Mouse (Mus musculus) brain, adult 2 months (tissue): ENCODE data around the gene Dcaf8.

ENCODE experiments used
- DNase-seq: peaks from one replicate; pipeline ENCODE4 v3.0.0; 2011; ENCODE audit warnings: low read depth, low spot score

The Dcaf8 gene

DNA sequence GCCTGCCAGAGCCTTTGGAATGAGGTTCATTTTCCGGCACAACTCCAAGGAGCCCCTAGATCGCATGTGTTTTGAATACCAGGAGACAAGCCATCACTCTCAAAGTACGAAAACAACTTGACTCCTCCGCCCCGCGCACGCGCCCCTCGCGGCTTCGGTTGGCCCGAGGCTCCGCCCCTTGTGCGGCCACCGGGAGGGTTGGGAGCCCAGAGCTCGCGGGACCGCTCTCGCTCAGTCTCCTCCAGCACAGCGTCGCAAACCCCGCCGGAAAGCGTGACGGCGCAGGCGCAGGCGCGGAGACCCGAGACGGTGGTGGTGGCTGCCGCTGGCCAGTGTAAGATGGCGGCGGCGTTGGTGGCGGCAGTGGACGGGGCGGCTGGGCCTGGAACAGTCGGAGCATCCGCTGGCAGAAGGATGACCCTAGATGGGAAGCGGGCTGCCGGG, at the start of gene Dcaf8:
TSS of gene Dcaf8 (plus strand) at position 250 of the 444 bp plus-strand sequence.
- peak; percentile 98 for DNase-seq

GRCm38 (mm10) chr1:172099325-172100033, 48.4 kb upstream of the Dcaf8 start:
- peak; percentile 25 for DNase-seq

DNA sequence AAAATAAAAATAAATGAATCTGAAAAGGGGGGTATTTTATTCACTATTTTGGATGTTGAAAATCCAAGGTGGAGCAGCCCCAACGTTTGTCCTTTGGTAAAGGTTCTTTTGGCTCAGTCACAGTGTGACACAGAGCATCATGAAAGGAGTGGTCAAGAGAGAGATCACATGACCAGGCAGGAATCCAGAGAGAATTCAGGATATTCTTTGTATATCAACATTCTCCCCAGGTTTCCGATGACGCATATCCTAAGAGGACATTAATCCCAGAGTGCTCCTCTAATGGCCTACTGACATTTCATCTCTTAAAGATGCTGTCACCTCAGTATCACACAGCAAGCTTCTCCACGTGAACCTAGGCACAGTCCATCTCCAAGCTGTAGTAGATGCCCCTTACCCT, 44.3 kb upstream of the Dcaf8 start:
- no peak for DNase-seq

GRCm38 (mm10) chr1:172105101-172105500, 42.8 kb upstream of the Dcaf8 start:
- no peak for DNase-seq

GRCm38 (mm10) chr1:172107777-172108477, 40.0 kb upstream of the Dcaf8 start:
- DNase-seq = peak; percentile 29

GRCm38 (mm10) chr1:172116948-172117347, 30.9 kb upstream of the Dcaf8 start:
- peak; percentile 68 for DNase-seq

DNA sequence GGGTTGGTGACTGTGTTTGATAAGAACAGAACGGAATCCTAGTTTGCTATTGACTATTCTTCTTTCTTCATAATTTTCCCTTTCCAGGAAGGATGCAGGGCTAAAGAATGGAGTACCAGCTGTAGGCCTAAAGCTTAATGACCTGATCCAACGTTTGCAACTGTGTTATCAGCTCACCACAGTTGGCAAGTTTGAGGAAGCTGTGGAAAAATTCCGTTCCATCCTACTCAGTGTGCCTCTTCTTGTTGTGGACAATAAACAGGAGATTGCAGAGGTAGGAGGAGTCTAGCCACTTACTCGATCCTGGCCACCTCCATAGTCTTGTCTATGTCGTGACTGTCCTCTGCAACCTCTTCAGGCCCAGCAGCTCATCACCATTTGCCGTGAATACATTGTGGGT, 28.8 kb upstream of the Dcaf8 start:
- no peak for DNase-seq

GRCm38 (mm10) chr1:172119720-172120119, 28.2 kb upstream of the Dcaf8 start:
- DNase-seq = peak; percentile 90

GRCm38 (mm10) chr1:172122671-172123070, 25.2 kb upstream of the Dcaf8 start:
- DNase-seq = no peak

DNA sequence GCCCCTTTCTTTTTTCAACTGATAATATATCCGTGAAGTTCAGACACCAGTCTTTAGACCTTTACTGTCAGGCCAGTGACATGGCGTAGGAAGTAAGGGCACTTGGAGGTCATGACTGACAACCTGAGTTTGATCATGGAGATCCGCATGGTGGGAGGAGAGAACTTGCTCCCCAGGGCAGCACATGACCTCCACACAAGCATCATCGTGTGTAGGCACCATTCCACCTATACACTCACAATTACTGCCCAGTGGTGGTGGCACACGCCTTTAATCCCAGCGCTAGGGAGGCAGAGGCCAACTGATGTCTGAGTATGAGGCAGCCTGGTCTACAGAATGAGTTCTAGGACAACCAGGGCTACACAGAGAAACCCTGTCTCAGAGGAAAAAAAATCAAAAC, 23.3 kb upstream of the Dcaf8 start:
- DNase-seq = no peak

GRCm38 (mm10) chr1:172126376-172127347, 21.2 kb upstream of the Dcaf8 start, which contains the start of gene Pex19:
Pex19 (plus strand) TSS chr1:172126755.
- DNase-seq = peak; percentile 97

DNA sequence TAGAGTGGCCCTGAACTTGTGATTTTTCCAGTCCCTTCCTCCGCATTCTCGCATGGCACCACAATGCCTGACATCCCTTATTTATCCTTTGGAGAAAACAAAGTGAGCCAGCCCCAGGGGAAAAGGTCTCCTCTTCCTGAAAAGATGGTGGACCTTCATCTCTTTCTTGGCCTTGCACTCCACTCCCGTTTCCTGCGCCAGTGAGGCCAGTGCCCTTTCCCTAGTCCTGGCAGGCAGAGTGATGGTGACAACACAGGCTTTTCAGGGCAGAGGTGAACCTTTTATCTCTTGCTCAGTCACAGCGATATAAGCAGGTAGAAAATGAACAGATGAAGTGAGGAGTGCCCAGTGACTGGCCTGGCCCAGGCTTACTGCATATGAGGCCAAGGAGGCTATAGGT, 20.4 kb upstream of the Dcaf8 start:
- DNase-seq = no peak

DNA sequence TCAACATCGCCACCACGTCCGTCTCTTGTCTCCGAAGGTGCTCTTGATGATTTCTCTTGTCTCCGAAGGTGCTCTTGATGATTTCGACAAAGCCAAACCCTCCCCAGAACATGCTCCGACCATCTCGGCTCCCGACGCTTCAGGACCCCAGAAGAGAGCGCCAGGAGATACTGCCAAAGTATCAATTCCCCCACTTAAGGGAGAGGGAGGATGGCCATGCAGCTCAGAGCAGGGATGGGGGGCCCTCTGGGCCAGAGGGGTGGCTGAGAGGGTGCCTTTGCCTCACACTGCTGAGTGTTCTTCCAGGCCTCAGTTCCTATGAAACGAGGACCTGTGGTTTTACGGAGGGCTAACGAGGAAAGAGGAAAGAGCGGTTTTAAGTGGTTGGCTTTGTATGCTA, 19.3 kb upstream of the Dcaf8 start:
- DNase-seq = no peak

DNA sequence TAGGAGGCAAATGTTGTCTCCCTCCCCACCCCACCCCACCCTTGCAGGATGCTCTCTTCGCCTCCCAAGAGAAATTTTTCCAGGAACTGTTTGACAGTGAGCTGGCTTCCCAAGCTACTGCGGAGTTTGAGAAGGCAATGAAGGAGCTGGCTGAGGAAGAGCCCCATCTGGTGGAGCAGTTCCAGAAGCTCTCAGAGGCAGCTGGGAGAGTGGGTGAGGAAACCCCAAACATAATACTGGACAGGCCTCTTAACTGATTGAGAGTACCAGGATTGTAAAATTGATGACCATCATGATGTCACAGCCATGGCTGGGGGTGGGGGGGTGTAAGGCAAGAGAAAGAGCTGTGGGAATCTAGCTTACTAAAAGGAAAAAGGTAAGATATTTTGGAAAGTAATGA, 18.8 kb upstream of the Dcaf8 start:
- DNase-seq = peak; percentile 69

- DNase-seq = no peak
Measured at GRCm38 (mm10) chr1:172129780-172130179, 18.1 kb upstream of the Dcaf8 start.

- no peak for DNase-seq
Measured at GRCm38 (mm10) chr1:172132319-172132718, 15.6 kb upstream of the Dcaf8 start.

DNA sequence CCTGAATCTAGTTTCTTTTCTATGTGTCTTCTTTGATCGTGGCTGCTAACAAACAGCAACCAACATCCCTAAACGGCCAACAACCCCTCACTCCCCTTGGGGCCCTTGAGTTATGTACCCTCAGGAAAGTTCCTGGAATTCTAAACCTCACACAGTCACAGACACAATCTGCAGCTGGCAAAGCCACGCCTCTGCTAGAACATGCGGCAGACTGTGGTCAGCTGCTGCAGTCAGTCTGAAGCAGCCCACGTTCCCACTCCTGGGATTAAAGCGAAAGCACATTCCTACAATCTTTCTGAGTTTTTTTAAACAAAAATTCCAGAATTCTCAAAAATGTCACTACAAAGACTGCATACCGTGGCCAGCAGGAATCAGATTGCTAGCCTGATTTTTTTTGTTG, 14.3 kb upstream of the Dcaf8 start:
- peak; percentile 51 for DNase-seq

DNA sequence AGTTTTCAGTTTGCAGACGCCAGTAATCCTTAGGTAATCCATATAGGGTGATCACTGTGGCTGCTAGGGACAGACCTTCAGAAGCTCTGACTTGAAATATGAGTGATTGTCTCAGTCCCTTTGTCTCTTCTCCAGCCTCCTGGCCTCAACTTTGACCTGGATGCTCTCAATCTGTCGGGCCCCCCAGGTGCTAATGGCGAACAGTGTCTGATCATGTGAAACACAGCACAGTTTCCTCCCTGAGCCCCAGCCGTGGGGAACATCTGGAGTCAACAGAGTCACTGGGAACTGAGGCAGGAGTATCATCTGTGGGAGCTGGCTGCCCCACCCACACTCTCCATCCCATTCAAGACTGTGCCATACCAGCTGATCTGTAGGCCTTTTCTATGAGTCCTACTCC, 13.8 kb upstream of the Dcaf8 start:
- DNase-seq = no peak

GRCm38 (mm10) chr1:172140160-172140559, 7.7 kb upstream of the Dcaf8 start:
- DNase-seq = no peak

DNA sequence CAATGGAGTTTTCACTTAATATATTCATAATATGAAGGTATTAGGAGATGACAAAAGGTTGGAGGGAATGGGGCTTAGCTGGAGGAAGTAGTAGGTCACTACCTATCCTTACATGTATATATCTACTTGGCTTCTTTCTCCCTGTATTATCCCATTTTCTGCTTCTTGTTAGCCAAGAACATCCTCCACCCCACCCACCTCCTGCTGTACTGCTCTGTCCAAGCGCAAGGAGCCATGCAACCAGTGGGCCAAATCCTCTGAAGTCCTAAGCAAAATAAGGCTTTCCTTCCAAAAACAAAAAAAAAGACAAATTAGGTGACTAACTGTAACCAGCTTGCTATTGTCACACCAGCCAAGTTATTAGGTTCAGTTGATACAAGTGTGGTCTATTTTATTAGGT, 7.1 kb upstream of the Dcaf8 start:
- peak; percentile 43 for DNase-seq

GRCm38 (mm10) chr1:172141529-172141928, 6.4 kb upstream of the Dcaf8 start:
- DNase-seq = no peak

DNA sequence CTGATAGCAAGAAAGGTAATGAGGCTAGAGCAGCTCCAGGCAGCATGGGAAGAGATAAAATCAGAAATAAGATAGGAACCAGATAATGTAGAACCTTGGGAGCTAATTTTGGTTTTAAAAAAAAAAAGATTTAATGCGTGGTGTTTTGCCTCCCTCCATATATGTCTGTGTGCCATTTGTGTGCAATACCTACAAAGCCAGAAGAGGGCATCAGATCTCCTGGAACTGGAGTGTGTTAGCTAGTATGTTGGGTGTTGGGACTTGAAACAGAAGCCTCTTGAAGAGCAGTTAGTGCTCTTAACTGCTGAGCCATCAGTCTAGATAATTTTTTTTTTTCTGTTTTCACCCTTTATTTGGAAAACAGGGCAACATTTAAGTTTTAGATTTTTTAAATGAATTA, 4.3 kb upstream of the Dcaf8 start:
- peak; percentile 87 for DNase-seq
